Mouse (Mus musculus) gastrocnemius, adult 18-20 months (tissue): ENCODE measurements around the gene Eid2. TPM values are rescaled to one million over a fixed set of nuclear protein-coding genes. Genes with fewer than 3 reads are reported as not detected.
"Not testable (repeated sequence)": the region's sequence is repeated elsewhere in the genome, so short reads cannot be mapped to it uniquely, and the experiment has no call there.

Experiments
- DNase-seq: peaks from one replicate; pipeline ENCODE4 v3.0.0; 2021; ENCODE audit warnings: low spot score
- long read RNA-seq, 2 experiments: library from polyadenylated mRNA; stranded (forward); transcript quantifications; one replicate each; pipeline ENCODE4 v2.0.0; 2021
- total RNA-seq, 2 experiments: library from RNA; stranded (reverse); gene quantifications; 2 replicates each; pipeline ENCODE4 v1.2.3; 2021

Eid2 gene
- 1 to 10 TPM; 3.9 to 4.6 TPM for total RNA-seq
- long read RNA-seq, experiment 1, partial matches to known transcripts: 0 of 4 reads
- long read RNA-seq, experiment 1, other reads (novel, unspliced or antisense): 0 of 4 reads
- long read RNA-seq, experiment 2, transcript Eid2-201 (1 exons, 1,392 nt): major isoform, 12 of 12 reads
- long read RNA-seq, experiment 2, partial matches to known transcripts: 0 of 12 reads
- long read RNA-seq, experiment 2, other reads (novel, unspliced or antisense): 0 of 12 reads

DNA sequence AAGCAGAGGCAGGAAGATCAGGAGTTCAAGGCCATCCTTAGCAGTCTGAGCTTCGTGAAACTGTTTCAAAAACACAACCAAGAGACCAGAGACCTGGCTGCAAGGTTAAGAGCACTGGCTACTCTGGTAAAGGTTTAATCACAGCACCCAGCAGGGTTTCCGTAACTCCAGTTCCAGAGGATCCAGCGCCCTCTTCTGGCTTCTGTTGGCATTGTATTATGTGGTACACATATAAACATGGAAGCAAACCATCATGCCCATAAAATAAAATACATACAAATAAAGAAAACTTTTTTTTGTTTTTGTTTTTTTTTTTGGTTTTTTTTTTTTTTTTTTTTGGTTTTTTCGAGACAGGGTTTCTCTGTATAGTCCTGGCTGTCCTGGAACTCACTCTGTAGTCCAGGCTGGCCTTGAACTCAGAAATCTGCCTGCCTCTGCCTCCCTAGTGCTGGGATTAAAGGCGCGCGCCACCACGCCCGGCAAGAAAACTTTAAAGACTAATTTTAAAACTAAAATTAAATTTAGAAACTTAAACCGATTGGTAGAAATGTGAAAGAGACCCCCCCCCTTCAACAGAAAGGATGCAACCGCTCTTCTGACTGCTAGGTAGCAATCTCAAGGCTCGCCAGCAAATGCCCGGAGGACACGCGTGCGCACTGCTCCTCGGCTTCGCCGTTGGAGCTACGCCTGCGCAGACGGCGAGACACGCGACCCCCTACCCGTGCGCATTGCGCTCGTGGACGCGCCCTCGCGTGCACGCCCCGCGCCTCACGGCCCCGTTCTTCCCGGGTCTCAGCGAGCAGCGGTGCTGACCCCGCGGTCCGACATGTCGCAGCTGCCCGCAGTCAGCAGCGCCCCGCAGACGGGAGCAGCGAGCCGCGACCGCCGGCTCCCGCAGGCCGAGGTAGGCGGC lies at the start of gene Eid2:
Gene Eid2, plus strand, starts transcription at position 753 of the 913 bp plus-strand sequence.
- peak; percentile 60 for DNase-seq

DNA sequence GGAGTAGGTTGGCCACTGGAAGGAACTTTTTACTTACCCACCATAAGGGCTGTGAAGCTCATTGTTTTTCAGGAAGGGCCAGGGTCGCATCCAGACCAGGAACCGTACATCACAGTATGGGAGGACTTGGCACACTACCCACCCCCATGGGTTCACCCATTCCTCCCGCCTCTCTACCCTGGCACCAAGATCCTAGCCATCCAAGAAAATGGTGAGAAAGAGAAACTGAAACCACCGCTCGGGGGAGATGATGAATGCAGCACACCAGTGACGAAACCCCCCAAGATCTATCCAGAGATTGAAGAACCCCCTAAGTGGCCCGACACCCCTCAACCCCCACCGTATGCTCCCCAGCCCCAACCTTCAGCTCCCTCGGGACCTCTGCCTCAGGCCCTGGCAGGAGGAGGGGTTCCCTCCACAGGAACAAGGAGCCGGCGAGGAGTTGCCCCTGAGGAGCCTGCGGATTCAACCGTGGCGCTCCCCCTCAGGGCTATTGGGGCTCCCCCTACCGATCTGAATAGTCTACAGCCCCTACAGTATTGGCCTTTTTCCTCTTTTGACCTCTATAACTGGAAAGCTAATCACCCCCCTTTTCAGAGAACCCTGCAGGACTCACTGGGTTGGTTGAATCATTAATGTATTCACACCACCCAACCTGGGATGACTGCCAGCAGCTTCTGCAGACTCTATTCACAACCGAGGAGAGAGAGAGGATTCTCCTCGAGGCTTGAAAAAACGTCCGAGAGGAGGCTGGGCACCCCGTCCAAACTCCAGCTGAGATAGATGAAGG lies 48.5 kb upstream of the Eid2 start:
- DNase-seq: not testable (repeated sequence)

DNA sequence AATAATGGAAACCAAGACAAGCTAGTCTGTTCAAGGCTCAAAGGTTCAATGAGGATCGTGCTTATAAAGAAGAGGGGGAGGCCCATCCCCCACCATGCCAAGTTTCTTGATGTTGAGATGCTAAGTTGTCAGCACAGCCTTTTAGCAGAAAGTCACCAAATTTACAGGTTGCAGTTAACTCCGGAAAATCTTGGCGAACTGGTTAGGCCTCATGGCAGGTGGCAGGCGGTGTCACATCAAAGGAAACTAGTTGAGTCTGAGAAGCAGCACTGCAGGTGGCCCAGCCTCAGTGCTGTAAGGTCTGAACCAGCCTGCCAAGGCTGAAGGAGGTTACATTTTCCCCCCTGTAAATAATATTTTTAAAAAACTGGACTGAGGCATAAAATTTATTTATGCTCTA lies 40.8 kb upstream of the Eid2 start:
- not testable (repeated sequence) for DNase-seq

DNA sequence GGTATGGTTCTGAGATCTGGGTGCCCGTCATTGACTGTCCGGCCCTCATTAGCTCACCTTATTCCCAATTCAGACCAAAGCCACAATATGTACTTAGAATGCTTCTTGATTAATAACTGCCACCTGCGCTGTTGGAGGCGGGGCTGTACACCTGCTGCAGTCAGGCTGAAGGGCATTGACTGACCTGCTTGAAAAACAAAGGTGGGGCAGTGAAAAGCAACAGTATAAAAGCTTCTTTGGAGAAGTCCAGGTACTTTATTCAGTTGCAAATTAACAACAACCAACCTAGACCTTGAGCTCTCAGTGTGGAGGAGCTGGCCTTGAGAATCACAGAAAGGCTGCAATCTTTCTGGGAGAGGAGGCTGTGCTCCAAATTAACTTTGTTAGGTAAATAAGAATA lies 40.3 kb upstream of the Eid2 start:
- not testable (repeated sequence) for DNase-seq

DNA sequence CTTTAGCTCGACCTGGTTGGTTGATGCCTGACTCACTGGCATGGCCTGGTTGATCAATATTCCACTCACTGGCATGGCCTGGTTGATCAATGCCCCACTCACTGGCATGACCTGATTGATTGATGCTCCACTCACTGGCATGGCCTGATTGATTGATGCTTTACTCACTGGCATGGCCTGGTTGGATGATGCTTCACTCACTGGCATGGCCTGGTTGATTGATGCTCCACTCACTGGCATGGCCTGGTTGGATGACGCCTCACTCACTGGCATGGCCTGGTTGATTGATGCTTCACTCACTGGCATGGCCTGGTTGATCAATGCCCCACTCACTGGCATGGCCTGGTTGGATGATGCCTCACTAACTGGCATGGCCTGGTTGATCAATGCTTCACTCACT lies 23.7 kb upstream of the Eid2 start:
- not testable (repeated sequence) for DNase-seq

DNA sequence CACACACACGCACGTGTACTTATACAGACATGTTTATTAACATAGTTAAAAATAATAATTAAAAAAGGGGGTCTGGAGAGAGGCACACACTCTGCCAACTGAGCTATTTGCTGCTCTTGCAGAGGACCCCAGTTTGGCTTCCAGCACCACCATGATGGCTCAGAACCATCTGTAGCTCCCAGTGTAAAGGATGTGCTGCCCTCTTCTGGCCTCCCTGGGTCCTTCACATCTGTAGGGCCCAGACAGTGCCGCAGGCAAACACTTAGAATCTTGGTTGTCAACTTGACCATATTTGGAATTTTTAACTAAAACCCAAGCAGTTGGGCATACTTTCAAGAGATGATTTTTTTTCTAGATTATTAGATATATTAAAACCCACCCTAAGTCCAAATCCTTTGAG lies 18.7 kb upstream of the Eid2 start:
- no peak for DNase-seq

DNA sequence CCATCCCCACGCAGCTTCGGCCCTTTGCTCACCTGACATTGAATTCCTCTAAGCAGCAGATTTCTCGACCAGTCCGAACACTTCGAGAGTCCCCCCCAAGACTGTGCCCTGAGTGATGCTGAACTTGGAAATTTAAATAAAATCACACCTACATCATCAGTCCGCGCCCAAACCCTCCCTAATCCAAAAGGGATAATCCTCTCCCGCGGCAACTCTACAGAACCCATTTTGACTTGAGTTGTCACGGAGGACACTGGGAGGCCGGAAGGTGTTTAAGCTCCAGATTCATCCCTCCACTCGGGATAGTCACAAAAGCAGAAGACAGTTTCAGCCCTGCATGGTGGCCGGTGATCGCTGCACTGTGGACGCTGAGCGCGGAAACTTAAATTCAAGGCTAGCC lies 15.7 kb upstream of the Eid2 start:
- no peak for DNase-seq

DNA sequence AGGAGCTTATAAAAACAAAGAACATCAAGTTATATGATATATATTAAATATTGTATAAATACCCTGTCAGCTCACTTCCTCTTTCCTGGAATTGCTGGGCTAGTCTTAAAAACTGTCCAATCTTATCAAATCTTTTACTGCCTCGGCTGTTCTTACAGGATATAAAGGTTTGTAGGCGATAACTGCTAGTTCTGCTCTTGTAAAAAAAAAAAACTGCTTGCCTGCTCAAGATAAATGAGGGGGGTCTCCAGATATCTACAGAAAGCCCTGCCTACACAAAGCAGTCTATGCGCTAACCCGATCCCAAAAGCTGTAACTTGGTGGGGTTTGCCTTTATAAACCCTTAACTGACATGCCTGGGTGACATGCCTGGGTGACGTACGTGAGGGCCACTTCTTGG lies 13.1 kb upstream of the Eid2 start:
- no peak for DNase-seq

DNA sequence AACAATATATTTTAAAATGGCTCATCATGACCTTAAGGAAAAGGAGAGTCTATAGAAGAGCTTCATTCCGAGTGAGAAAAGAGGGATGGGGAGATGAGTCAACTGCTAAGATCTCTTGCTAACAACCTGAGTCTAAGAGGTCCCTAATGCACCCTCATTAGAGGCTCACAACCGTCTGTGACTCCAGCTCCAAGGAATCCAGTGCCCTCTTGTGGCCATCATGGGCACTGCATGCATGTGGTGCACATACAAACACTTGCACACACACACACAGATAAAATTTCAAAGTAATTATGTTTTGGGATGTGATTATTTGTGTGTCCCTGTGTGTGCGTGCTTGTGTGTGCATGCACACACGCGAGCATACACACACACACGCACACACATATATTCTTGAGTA lies 12.2 kb upstream of the Eid2 start:
- no peak for DNase-seq

DNA sequence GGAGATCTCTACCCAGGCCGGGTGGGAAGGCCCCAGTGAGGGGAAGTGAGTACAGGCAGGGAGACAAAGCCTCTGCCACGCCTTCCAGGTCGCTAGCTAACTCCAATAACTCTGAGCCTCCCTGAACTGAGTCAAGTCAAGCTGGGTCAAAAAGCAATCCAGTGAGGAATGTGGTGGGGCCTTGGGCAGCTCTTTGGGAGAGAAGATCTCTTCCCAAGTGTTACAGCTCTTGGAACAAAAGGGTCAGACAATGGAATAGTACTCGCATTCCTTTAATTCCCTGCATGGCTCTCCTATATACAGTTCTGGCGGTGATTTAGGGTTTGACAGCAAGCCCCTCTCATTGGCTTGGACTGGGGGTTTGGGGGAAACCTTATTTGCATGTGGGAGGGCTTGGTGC lies 4.8 kb upstream of the Eid2 start:
- no peak for DNase-seq

DNA sequence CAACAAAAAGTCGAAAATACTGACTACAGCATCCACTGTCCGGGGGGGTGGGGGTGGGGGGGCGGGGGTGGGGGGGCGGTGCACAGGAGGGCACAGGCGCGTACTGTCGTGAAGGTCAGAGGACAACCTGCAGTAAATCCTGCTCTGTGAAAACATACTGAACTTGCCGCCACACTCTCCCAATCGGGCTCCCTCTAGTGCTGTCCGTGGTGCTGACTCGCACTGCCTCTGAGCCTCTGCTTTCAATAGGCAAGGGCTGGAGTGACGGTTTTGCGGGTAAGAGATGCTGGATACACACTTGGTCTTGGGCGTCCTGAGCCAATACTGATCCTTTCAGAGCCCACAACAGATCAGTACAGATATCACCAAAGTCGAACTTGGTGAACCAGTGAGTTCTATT lies 3.9 kb upstream of the Eid2 start:
- DNase-seq: peak; percentile 44

DNA sequence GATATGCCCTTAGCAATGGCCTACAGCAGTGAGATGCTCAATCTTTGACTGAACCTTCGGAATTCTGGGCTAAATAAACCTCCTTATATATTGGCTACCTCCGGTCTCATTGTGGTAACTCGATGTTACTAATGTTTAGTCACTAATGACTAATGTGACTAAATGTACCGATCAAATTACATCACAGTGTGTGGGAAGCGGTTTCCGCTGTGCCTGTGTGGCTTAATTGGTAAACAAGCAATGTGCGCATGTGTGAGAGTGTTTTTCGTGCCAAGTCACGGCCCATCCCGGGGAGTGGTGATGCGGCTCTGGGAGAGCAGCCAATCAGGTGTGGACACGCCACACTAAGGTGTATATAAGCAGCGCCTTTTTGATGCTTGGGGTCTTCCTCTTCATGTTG lies 2.3 kb upstream of the Eid2 start:
- no peak for DNase-seq

DNA sequence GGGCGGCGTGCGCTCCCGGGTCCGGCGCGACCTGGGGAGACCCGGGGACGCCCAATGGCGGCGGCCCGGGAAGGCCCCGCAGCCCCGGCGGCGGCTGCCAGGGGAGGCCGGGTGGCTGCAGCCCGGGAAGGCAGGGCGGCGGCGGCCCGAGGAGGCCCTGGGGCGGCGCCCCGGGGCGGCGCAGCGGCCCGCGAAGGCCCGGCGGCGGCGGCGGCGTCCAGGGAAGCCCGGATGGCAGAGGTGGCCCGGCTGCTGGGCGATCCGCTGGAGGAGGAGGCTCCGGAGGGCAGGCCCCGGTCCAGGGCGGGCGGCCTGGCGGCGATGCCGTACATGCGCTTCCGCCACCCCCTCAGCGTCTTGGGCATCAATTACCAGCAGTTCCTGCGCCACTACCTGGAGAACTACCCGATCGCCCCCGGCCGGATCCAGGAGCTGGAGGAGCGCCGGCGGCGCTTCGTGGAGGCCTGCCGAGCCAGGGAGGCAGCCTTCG lies 406 bp downstream of the Eid2 start:
- peak; percentile 28 for DNase-seq

DNA sequence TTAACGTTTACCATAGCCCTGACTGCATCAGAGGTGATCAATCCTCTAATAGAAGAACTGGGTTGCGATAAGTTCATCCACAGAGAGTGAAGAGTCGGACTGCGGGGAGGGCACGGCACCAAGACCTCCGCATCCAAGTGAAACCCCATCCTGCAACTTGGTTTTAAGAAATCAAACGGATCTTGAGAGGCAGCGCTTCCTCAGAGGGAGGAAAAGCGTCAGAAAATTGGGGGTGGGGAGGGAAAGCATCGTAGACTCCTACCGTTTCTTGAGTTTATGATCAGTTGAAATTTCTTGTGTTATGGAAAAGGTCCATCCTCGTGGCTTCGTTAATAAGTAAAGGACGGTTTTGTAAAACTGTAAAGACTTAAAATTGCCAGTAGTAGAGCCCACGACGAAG lies 895 bp downstream of the Eid2 start:
- no peak for DNase-seq

DNA sequence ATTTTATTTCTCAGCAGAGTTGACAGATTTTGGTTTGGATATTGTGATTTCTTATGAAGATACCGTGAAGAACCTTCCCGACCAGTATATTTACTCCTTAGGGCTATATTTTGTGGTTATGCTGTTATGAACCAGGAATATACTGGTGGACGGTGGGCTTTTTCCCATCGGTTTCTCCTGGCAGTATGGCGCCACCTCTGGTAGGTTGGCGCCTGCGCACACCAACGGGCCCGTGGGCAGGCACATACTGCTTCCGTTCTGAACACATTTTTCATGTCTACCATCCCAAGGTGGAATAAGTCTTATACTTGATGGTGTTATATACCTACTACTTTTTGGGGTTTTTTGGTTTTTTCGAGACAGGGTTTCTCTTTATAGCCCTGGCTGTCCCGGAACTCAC lies 1.7 kb downstream of the Eid2 start:
- no peak for DNase-seq

DNA sequence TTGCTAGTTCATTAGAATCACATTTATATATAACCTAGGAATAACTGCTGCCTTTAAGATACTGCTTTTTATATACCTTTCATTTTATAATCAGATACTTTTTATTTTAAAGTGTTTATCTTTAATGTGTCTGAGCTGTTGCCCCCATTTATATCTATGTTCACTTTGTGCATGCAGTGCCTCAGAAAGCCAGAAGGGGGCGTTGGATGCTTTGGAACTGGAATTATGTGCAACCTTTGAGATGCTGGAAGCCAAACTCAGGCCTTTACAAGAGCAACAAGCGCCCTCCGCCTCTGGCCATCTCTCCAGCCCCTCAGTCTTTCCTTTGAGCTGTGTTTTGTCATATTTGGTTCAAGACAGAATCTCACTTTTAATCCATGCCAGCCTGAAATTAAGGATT lies 4.1 kb downstream of the Eid2 start:
- DNase-seq: no peak

DNA sequence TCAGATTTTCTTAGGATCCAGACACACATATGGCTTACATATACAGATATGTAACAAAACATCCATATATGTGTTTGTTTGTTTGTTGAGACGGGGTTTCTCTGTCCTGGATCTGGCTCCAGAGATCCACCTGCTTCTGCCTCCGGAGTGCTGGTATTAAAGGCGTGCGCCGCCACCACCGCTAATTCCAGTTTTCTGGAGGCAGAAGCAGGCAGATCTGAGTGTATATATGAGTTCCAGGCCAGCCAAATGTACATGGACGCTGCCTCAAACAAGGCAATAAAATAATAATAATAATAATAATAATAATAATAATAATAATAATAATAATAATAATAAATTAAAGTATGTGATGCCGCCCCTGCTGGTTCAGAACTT lies 9.5 kb downstream of the Eid2 start:
- no peak for DNase-seq

DNA sequence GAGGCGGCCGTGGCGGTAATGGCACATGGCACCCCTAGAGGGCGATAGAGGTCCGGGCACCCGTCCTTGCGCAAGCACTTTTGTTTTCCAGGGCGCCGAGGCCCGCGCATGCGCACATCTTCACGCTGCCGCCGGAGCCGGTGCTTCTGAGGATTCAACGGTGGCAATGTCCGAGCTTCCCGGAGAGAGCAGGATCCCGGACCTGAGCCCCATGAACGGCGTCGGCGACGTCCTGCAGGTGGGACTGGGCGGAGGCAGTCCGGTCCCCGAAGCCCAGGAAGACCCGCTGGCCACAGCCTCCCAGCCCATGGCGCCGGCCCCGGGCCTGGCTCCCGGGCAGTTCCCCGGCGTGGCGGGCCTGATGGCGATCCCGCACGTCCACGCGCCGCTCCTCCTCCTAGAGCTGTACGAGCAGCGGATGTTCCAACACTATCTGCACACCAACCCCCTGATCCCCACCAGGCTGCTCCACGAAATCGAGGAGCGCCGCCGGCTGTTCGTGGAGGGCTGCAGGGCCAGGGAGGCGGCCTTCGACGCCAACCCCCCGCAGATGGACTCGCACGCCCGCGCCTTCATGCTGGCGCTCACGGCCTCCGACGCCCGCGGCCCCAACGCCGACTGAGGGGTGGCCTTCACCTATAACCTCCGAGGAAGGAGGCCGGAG lies 10.1 kb downstream of the Eid2 start, which contains the start of gene Eid2b:
Gene Eid2b, plus strand, starts transcription at position 125 of the 664 bp plus-strand sequence.
- peak; percentile 94 for DNase-seq

DNA sequence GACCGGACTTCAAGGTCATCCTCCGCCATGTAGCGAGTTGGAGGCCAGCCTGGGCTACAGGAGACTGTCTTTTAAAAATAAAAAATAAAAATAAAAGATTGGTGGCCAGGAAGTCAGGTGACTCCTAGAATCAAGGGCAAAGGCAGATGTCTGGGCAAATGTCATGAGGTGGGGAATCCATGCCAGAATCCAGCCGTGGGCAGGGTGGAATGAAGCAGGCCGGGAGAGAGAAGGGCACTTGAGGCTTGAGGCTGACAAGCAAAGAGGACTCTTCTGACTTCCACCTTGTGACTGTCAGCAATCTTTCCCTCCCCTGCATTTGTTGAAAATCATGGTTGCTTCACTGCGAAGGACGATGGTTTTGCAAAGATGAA lies 10.6 kb downstream of the Eid2 start:
- DNase-seq: no peak

DNA sequence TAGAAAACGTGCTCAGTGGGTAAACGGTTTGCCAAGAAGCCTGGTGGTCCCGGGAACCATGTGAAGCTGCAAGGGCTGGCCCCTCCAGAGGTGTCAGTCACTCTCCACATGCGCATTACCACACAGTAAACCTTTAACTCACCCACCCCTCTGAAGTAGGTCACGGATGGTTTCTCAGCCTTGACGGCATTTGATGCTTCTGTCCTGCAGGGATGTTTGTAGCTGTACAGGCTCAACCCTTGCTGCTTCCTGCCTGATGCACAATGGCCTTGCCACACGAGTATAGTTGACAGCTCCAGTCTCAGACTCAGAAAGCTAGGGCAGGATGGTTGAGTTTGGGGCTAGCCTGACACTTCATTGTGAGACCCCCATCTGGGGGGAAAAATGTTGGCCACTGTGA lies 12.9 kb downstream of the Eid2 start:
- DNase-seq: no peak

DNA sequence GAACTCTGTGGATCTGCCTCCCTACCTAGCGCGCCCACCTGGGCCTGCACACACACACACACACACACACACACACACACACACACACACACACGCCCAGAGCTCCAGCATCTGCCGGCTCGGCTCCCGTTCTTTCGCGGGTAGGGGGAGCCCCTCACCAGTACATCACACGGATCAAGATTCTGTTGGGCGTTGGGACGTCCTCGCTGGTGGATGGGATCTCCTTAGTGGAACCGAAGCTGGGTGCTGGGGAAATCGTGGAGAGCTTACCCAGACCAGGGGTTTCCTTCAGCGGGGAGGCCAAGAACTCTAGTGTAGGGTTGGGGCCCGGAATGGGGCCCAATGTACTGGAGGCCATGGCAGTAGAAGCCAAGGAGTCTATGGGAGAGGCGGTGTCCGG lies 22.5 kb downstream of the Eid2 start:
- no peak for DNase-seq
